Mouse (Mus musculus) ES-E14 (cell line): Measurements from ENCODE around the gene Cep68. TPM values are rescaled to one million over a fixed set of nuclear protein-coding genes. Genes with fewer than 3 reads are reported as not detected.

Source experiments
- DNase-seq: peaks from one replicate; pipeline ENCODE4 v3.0.0-alpha.2; 2013; ENCODE audit warnings: low read depth, low spot score
- H3K27ac ChIP-seq: 2 replicates; pipeline ENCODE4 v1.5.1; 2012; ENCODE audit warnings: low read depth, mild to moderate bottlenecking, low read length, moderate library complexity, mixed read lengths; ENCODE audit not compliant: poor library complexity, insufficient read depth, severe bottlenecking
- H3K36me3 ChIP-seq: 2 replicates; pipeline ENCODE4 v1.6.1; 2012; ENCODE audit warnings: mild to moderate bottlenecking, low read length, moderate library complexity, mixed read lengths; ENCODE audit not compliant: control insufficient read depth, poor library complexity, insufficient read depth, severe bottlenecking
- H3K4me1 ChIP-seq, 2 experiments: fragments of 150-350 bp in 1 of 2; sonication (generic) in 1 of 2; 2 replicates each; pipeline ENCODE4 v1.6.1; 2012; ENCODE audit warnings: low read length in 2 of 2, mild to moderate bottlenecking in 1 of 2, mixed read lengths in 1 of 2; ENCODE audit not compliant: control insufficient read depth in 2 of 2, insufficient read depth in 2 of 2, poor library complexity in 1 of 2
- H3K4me3 ChIP-seq, 2 experiments: fragments of 150-350 bp in 1 of 2; sonication (generic) in 1 of 2; 2 replicates each; pipeline ENCODE4 v1.5.1; 2012; ENCODE audit warnings: low read length in 2 of 2, low read depth in 1 of 2, mild to moderate bottlenecking in 1 of 2, mixed read lengths in 1 of 2; ENCODE audit not compliant: insufficient read depth in 1 of 2, poor library complexity in 1 of 2, severe bottlenecking in 1 of 2
- H3K9ac ChIP-seq: 2 replicates; pipeline ENCODE4 v1.6.1; 2012; ENCODE audit warnings: low read depth, mild to moderate bottlenecking, low read length, mixed read lengths; ENCODE audit not compliant: poor library complexity, insufficient read depth, severe bottlenecking
- H3K9me3 ChIP-seq: fragments of 150-350 bp; sonication (generic); 2 replicates; pipeline ENCODE4 v1.6.1; 2012; ENCODE audit warnings: low read depth, mild to moderate bottlenecking, low read length; ENCODE audit not compliant: control insufficient read depth, insufficient read depth
- CHD2 ChIP-seq: IDR thresholded peaks from 2 replicates; pipeline ENCODE4 v1.6.1; 2014; ENCODE audit warnings: mild to moderate bottlenecking, low read depth, low read length, inconsistent platforms
- HCFC1 ChIP-seq: IDR thresholded peaks from 2 replicates; pipeline ENCODE4 v1.6.1; 2012; ENCODE audit warnings: low read length, inconsistent platforms, borderline replicate concordance; ENCODE audit not compliant: insufficient read depth
- MAFK ChIP-seq: IDR thresholded peaks from 2 replicates; pipeline ENCODE4 v1.6.1; 2014; ENCODE audit warnings: mild to moderate bottlenecking, low read depth, low read length, inconsistent platforms; ENCODE audit not compliant: insufficient read depth
- ZC3H11A ChIP-seq: IDR thresholded peaks from 2 replicates; pipeline ENCODE4 v1.6.1; 2012; ENCODE audit warnings: low read depth, mild to moderate bottlenecking, inconsistent platforms, low read length, borderline replicate concordance
- ZNF384 ChIP-seq: IDR thresholded peaks from 2 replicates; pipeline ENCODE4 v1.6.1; 2012; ENCODE audit warnings: low read depth, low read length, inconsistent platforms
- in situ Hi-C, 2 experiments: fragments of 600-800 bp; cut with MboI; formaldehyde crosslinking; loops; one replicate each; pipeline ENCODE4 v1.15.1; 2025; ENCODE audit warnings: low sequenced_read_pairs in 2 of 2, inconsistent platforms in 1 of 2; ENCODE audit not compliant: unreplicated experiment in 2 of 2
- total RNA-seq: library from RNA; depleted of rRNA; stranded (reverse); fragments of 300-350 nt; gene quantifications from 2 replicates; pipeline ENCODE4 v1.2.3, GENCODE M21; 2012

The Cep68 gene
- total RNA-seq, 1 experiment = 30.9 TPM

DNA sequence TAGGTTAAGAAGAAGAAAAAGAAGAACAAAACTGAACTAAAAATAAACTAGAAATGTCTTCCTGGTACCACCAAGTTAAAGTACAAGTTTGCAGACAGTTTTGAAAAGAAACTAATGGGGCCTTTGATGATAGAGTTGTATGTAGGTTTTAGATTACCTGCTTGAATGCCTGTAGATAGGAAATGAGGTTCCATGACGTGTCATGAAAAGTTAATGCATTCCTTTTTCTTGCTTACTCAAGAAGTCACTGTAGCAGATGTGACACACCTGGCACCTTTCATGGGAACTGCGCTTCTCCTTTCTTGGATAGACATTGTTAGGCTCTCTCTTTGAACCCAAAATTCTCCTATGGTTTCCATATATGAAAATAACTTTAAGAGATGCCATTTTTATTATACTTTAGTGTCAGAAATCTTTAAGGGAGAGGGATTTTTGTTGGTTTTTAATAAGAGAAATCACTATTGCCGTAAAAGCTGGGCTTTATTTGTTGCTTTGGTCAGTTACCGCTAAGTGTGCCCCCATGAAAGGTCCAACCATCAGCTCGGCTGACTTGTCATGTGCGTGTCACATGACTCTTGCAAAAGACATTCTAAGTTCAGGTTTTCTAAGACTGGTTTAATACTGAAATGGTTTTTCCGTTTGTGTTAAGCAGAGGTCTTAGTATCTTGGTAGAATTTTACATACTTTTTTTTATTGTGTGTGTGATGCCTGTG is 46.8 kb downstream of the Cep68 start:
- peaks cover 7 to 14% of the 10 kb centered on the region in 2 experiments for H3K4me1 ChIP-seq
- no peak for DNase-seq
- no peaks in the 10 kb centered on the region for H3K9me3 ChIP-seq
- no peaks in the 10 kb centered on the region for H3K36me3 ChIP-seq
- TF ChIP-seq HCFC1 = no peak
- H3K27ac ChIP-seq = no peak overlapping the region; the same call in 1 of the 2 replicates
- in situ Hi-C loops = no loop called here
- peak overlapping the region; percentile 97; the same call in 1 of the 2 replicates for H3K9ac ChIP-seq
- peak overlapping the region; percentile 96 to 99 for H3K4me3 ChIP-seq

DNA sequence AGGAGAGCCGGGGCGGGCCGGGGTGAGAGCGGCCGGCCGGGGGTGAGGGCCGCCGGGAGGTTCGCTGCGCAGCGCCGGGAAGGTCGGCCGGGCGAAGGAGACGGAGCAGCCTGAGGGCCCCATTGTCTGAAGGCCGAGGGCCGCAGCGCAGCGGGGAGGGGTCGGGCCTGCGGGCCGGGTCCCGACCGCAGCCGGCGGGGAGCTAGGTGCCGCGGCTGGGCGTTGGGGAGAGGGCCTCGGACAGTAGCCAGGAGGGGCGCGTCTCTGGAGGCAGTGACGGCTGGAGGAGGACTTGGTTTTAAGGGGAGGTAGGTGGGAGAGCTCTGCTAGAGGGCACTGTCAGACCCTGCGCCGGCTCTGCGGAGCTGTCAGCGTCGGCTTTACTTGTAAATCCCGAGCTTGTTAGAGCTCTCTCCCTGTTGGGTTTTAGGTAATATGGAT is 47.5 kb downstream of the Cep68 start:
- peak overlapping the region; percentile 90 for H3K27ac ChIP-seq
- no peak; the same call in 1 of the 2 replicates for TF ChIP-seq HCFC1
- no peak for TF ChIP-seq MAFK
- no peak for TF ChIP-seq ZNF384
- TF ChIP-seq ZC3H11A = no peak
- no peak for TF ChIP-seq CHD2
- H3K9me3 ChIP-seq = no peaks in the 10 kb centered on the region
- no peaks in the 10 kb centered on the region for H3K36me3 ChIP-seq
- no peak for DNase-seq
- in situ Hi-C loops = no loop called here
- peaks cover 11 to 12% of the 10 kb centered on the region in 2 experiments for H3K4me1 ChIP-seq
- H3K4me3 ChIP-seq = peak overlapping the region; percentile 96 to 99
- peak overlapping the region; percentile 97 for H3K9ac ChIP-seq

DNA sequence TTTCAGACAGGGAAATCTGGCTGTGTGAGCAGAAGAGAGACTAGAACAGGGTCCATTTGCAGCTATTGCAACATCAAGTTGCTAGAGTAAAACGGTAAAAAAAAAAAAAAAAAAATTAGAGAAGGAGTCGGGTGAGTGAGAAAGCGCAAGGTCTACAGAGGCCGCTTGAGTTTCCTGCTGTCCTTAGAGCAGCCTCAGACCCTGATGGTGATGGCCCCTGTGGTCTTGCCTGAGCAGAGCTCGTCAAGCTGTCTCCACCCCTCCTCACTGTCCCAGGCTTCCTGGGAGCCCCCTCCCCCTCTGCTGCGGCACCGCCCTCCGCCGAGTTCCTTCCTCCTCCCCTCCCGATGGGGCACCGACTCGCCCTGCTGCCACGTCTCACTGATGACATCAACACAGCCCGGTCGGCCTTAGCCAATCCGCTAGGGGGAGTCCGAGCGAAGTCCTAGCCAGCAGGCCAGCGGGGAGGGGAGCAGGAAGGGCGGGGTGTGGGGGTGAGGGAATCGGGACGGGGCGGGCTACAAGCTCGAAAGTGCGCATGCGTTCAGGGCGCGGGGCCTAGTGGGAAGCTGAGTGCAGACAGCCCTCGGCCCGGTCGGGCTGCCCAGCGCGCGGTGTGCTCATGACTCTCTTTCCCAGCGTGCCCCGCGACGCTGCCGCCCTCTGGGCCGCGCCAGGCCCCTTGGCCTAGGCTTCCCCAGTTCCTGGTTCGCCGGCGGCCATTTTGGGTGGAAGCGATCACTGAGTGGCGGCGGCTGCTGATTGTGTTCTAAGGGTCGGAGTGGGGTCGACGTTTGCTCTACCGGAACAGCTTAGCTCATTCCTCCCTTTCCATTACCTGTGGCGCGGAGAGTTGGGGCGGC is 48.3 kb downstream of the Cep68 start, which contains the start of gene Rab1a:
TSS of gene Rab1a (plus strand) at position 720 of the 863 bp plus-strand sequence.
- in situ Hi-C loops = no loop called here
- no peaks in the 10 kb centered on the region for H3K9me3 ChIP-seq
- no peaks in the 10 kb centered on the region for H3K36me3 ChIP-seq
- TF ChIP-seq HCFC1 = peak; percentile 96
- no peak for TF ChIP-seq ZC3H11A
- TF ChIP-seq ZNF384 = 0 out of 2 replicates have a peak, but pooled peaks have one; percentile 46
- TF ChIP-seq MAFK = no peak
- TF ChIP-seq CHD2 = peak; percentile 19; the same call in 1 of the 2 replicates
- peak; percentile 100 for DNase-seq
- peak within 1 kb of the TSS; percentile 97 for H3K9ac ChIP-seq
- H3K27ac ChIP-seq = peak within 1 kb of the TSS; percentile 90
- H3K4me1 ChIP-seq = peaks cover 9 to 12% of the 10 kb centered on the region in 2 experiments; a peak in 3 of 4 replicates
- peak within 1 kb of the TSS; percentile 96 to 99 for H3K4me3 ChIP-seq

DNA sequence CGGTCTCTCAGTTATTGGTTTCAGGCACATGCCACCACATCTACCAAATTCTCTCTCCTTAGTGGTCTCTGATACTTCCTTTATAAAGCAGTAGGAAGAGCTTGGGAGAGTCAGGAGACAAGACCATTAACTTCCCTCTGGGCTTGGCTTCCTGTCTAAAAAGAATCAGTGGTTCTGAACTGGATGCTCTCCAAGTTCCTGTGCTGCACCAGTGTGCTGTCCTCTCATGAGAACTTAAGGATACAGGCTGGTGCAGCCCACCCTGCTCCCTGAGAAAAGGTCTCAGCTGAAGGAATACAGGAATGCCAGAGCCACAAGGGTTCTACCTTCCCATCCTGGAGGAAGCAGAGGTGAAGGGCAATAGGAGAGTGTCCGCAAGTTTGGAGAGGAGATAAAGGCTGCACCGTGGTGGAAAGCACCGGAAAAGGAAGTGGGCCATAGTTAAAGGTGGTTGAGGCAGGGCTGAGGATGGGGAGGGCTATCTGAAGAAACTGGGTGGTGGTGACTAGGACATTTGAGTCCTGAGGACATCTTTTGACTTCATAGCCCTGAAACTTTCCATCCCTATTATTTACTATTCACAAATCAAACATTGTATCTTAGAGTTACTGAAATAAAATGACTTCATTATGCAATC is 56.0 kb downstream of the Cep68 start:
- Histone ChIP-seq H3K36me3 (no peaks in the 10 kb centered on the region), H3K4me3 (no peak overlapping the region), H3K4me1 (peaks cover 4 to 12% of the 10 kb centered on the region in 2 experiments; a peak in 2 of 4 replicates), H3K9ac (no peak overlapping the region), H3K9me3 (no peaks in the 10 kb centered on the region), H3K27ac (no peak overlapping the region)
- in situ Hi-C loops = no loop called here
- no peak for TF ChIP-seq MAFK
- no peak for TF ChIP-seq ZNF384
- no peak for TF ChIP-seq CHD2
- no peak for TF ChIP-seq HCFC1
- no peak for TF ChIP-seq ZC3H11A
- DNase-seq = no peak
